Mouse (Mus musculus): ENCODE data around the gene Gm29776. TPM values are rescaled to one million over a fixed set of nuclear protein-coding genes. Genes with fewer than 3 reads are reported as not detected.
A peak's percentile ranks its signal among the peaks of the same experiment; 100 is the strongest.

Gene Gm29776
- total RNA-seq, 2 experiments from 2014 or later, result not detected

- DNase-seq (ENCODE audit: low spot score in 2 of 2), result no peak
- intact Hi-C loops (cut with DNase I), result loop anchor here (10.0 kb wide), 1 partner anchor 302 kb away; the partner anchor contains the start of gene Ngdn
These were observed 14.2 kb upstream of the Gm29776 start for GRCm38 (mm10) chr14:54712861-54713260.

- intact Hi-C loops (cut with DNase I), result loop anchor here (10.0 kb wide), 1 partner anchor 303 kb away; the partner anchor contains the start of gene Ngdn
- no peak for DNase-seq (ENCODE audit: low spot score in 2 of 2)
These were observed 13.4 kb upstream of the Gm29776 start, which contains the start of gene Cebpe for GRCm38 (mm10) chr14:54712074-54712473. Gene Cebpe (minus strand): TSS chr14:54712174.

GRCm38 (mm10) chr14:54709054-54709453 lies 10.4 kb upstream of the Gm29776 start:
- intact Hi-C loops (cut with DNase I), result no loop called here

GRCm38 (mm10) chr14:54706589-54707320 lies 8.1 kb upstream of the Gm29776 start:
- intact Hi-C loops (cut with DNase I), result no loop called here
- no peak for DNase-seq (ENCODE audit: low spot score in 2 of 2)

More at GRCm38 (mm10) chr14:54709054-54709453, 10.4 kb upstream of the Gm29776 start:
- DNase-seq (ENCODE audit: low spot score in 2 of 2), result no peak

- intact Hi-C loops (cut with DNase I), result no loop called here
- no peak for DNase-seq (ENCODE audit: low spot score in 2 of 2)
These were observed 7.2 kb upstream of the Gm29776 start for GRCm38 (mm10) chr14:54705844-54706243.

GRCm38 (mm10) chr14:54703207-54703606 lies 4.6 kb upstream of the Gm29776 start:
- intact Hi-C loops (cut with DNase I), result no loop called here
- DNase-seq (ENCODE audit: low spot score in 2 of 2), result no peak

GRCm38 (mm10) chr14:54701298-54701697 lies 2.7 kb upstream of the Gm29776 start:
- intact Hi-C loops (cut with DNase I), result loop anchor here (1.0 kb wide), 1 partner anchor 50 kb away; no protein-coding TSS in a partner anchor
- DNase-seq (ENCODE audit: low spot score in 2 of 2), result peak; percentile 53 to 64

GRCm38 (mm10) chr14:54699586-54699985 lies 953 bp upstream of the Gm29776 start:
- no peak for DNase-seq (ENCODE audit: low spot score in 2 of 2)
- intact Hi-C loops (cut with DNase I), result no loop called here

- no peak for DNase-seq (ENCODE audit: low spot score in 2 of 2)
- intact Hi-C loops (cut with DNase I), result no loop called here
These were observed 1.9 kb downstream of the Gm29776 start for GRCm38 (mm10) chr14:54696752-54697151.

- DNase-seq (ENCODE audit: low spot score in 2 of 2), result no peak
- intact Hi-C loops (cut with DNase I), result no loop called here
These were observed 3.6 kb downstream of the Gm29776 start for GRCm38 (mm10) chr14:54695042-54695441.

- no peak for DNase-seq (ENCODE audit: low spot score in 2 of 2)
- intact Hi-C loops (cut with DNase I), result loop anchor here (5.0 kb wide), 1 partner anchor 35 kb away; no protein-coding TSS in a partner anchor
These were observed 11.4 kb downstream of the Gm29776 start for GRCm38 (mm10) chr14:54687251-54687650.

GRCm38 (mm10) chr14:54686522-54687143 lies 12.0 kb downstream of the Gm29776 start, which contains the start of gene Acin1:
Gene Acin1 (minus strand): TSS chr14:54686931.
- peak; percentile 100 for DNase-seq (ENCODE audit: low spot score in 2 of 2)
- intact Hi-C loops (cut with DNase I), result loop anchor here (5.0 kb wide), 1 partner anchor 34 kb away; no protein-coding TSS in a partner anchor

GRCm38 (mm10) chr14:54686063-54686521 lies 12.5 kb downstream of the Gm29776 start, which contains the start of gene 1700123O20Rik:
Gene 1700123O20Rik (plus strand): TSS chr14:54686216.
- intact Hi-C loops (cut with DNase I), result loop anchor here (5.0 kb wide), 1 partner anchor 34 kb away; no protein-coding TSS in a partner anchor
- no peak for DNase-seq (ENCODE audit: low spot score in 2 of 2)

GRCm38 (mm10) chr14:54685471-54685870 lies 13.2 kb downstream of the Gm29776 start:
- intact Hi-C loops (cut with DNase I), result loop anchor here (5.0 kb wide), 1 partner anchor 33 kb away; no protein-coding TSS in a partner anchor
- DNase-seq (ENCODE audit: low spot score in 2 of 2), result no peak

GRCm38 (mm10) chr14:54682396-54682795 lies 16.2 kb downstream of the Gm29776 start:
- no peak for DNase-seq (ENCODE audit: low spot score in 2 of 2)
- intact Hi-C loops (cut with DNase I), result no loop called here

- intact Hi-C loops (cut with DNase I), result no loop called here
- no peak for DNase-seq (ENCODE audit: low spot score in 2 of 2)
These were observed 19.9 kb downstream of the Gm29776 start for GRCm38 (mm10) chr14:54678657-54679304.

- intact Hi-C loops (cut with DNase I), result no loop called here
- DNase-seq (ENCODE audit: low spot score in 2 of 2), result no peak
These were observed 22.3 kb downstream of the Gm29776 start for GRCm38 (mm10) chr14:54676290-54676689.

GRCm38 (mm10) chr14:54674317-54674716 lies 24.3 kb downstream of the Gm29776 start:
- intact Hi-C loops (cut with DNase I), result no loop called here
- DNase-seq (ENCODE audit: low spot score in 2 of 2), result no peak

GRCm38 (mm10) chr14:54669381-54669780 lies 29.3 kb downstream of the Gm29776 start:
- intact Hi-C loops (cut with DNase I), result no loop called here
- DNase-seq (ENCODE audit: low spot score in 2 of 2), result no peak

Measured in left cerebral cortex, postnatal 36 days (tissue).